Comparison of ENCODE assay signal across 13 mouse cellular contexts in the genomic region with DNA sequence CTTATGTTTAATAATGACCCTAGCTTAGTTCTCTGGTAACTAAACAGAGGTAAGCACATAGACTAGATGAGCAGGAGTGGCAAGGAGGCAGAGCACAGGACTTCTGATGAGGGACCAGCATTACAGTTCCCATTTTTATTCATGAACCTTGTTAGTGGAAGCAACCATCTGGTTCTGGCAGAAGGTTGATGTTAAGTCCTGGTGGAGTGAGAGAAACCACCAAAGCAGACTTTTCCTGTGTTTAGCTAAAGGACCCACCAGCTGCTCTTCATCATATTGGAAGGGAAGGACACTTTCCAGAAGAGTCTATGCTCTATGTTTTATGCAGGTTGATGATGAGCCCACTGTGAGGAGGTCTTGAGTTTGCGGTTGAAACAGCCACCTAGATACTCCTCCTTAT.
"Had no signal": no experiment of that assay in that cellular context is flagged by ENCODE, and none has a peak within 500 bp of the region (broad histone marks: within the 10 kb centered on the region; RNA-seq: fewer than 3 reads in every experiment).

No protein-coding gene starts in this region.

- H3K4me1 ChIP-seq: liver, embryonic 13.5 days had no signal

- H3K36me3 ChIP-seq: liver, embryonic 13.5 days had no signal

- H3K27ac ChIP-seq: kidney, postnatal 0 days; left cerebral cortex, adult 2 months; liver, embryonic 13.5 days had no signal

- H3K9me3 ChIP-seq: liver, embryonic 13.5 days had no signal

- H3K4me2 ChIP-seq: liver, embryonic 13.5 days; midbrain, embryonic 11.5 days had no signal

- DNase-seq: kidney, adult 2 months; kidney, postnatal 25 days; liver, embryonic 13.5 days; lung, adult 2 months; lung, postnatal 14 days; lung, postnatal 4 days; midbrain, embryonic 14.5 days; right cerebral cortex, postnatal 25 days; thymus, postnatal 25 days had no signal

- H3K9ac ChIP-seq: liver, embryonic 13.5 days had no signal

- H3K4me3 ChIP-seq: left cerebral cortex, adult 2 months; liver, embryonic 13.5 days had no signal

- ATAC-seq: intestine, postnatal 0 days had no signal

- H3K27me3 ChIP-seq: liver, embryonic 13.5 days had no signal
